Mouse (Mus musculus): ENCODE results near the gene Sctr.

Sctr gene

GRCm38 (mm10) chr1:120111766-120112165 lies 105.1 kb downstream of the Sctr start:
- DNase-seq, result no peak

- DNase-seq, result no peak
These were observed 105.8 kb downstream of the Sctr start for GRCm38 (mm10) chr1:120112251-120113187.
